Comparison of ENCODE assay signal across 24 mouse cellular contexts in genomic region chr4:150622641-150623040, GRCm38 (mm10). TPM values are rescaled to one million over a fixed set of nuclear protein-coding genes. Genes with fewer than 3 reads are reported as not detected.
DNase-seq lines count a peak whose midpoint lies in the region; ATAC-seq and TF ChIP-seq lines count a peak whose summit lies in the region.
"Had no signal": no experiment of that assay in that cellular context is flagged by ENCODE, and none has a peak within 500 bp of the region (broad histone marks: within the 10 kb centered on the region; RNA-seq: fewer than 3 reads in every experiment).

No protein-coding gene starts in this region.

- no peak overlapping the region for H3K9ac ChIP-seq in lung, embryonic 14.5 days

- no peaks in the 10 kb centered on the region for H3K4me1 ChIP-seq in lung, embryonic 14.5 days (ENCODE audit: insufficient read depth)

- peak; percentile 7 for DNase-seq in adrenal gland, postnatal 10 days
- DNase-seq in adrenal gland, postnatal 4 days (ENCODE audit: low spot score in 2 of 2) = no peak
- peak; percentile 24 for DNase-seq in gastrocnemius, adult 2 months
- DNase-seq in gastrocnemius, postnatal 36 days = no peak
- peak; percentile 91 for DNase-seq in heart, adult 11 months
- no peak for DNase-seq in heart, adult 8-10 months (ENCODE audit: low spot score)
- no peak for DNase-seq in lung, embryonic 14.5 days
- no peak for DNase-seq in lung, postnatal 36 days
- DNase-seq: adrenal gland, adult 2 months; adrenal gland, adult 8-10 months; adrenal gland, postnatal 14 days; adrenal gland, postnatal 25 days; adrenal gland, postnatal 36 days; B cell, adult 2 months; cerebellum, adult 11 months; cerebellum, adult 11-12 months; cerebellum, adult 18-20 months; cerebellum, adult 2 months had no signal

- H3K4me3 ChIP-seq in gastrocnemius, adult 2 months = no peak overlapping the region
- H3K4me3 ChIP-seq in lung, embryonic 14.5 days (ENCODE audit: low read depth, low read length) = no peak overlapping the region

- H3K9me3 ChIP-seq in lung, embryonic 14.5 days (ENCODE audit: low read depth, low read length) = no peaks in the 10 kb centered on the region
- H3K9me3 ChIP-seq: G1E had no signal

- no peak overlapping the region for H3K27ac ChIP-seq in gastrocnemius, adult 2 months
- 0 out of 2 replicates have a peak overlapping the region, but pooled peaks have one; percentile 18 for H3K27ac ChIP-seq in lung, embryonic 14.5 days (ENCODE audit: low read depth)

- no peaks in the 10 kb centered on the region for H3K27me3 ChIP-seq in lung, embryonic 14.5 days (ENCODE audit: insufficient read depth, low read length)
- H3K27me3 ChIP-seq: CH12.LX, Patski had no signal

- ATAC-seq in lung, embryonic 14.5 days (ENCODE audit: insufficient read depth) = no peak
- ATAC-seq: activated CD4-positive, CD25-positive, alpha-beta regulatory T cell, adult 4 months; CD4-positive, CD25-positive, alpha-beta regulatory T cell, adult 4 months; Patski had no signal

- H3K36me3 ChIP-seq in lung, embryonic 14.5 days (ENCODE audit: insufficient read depth) = peaks cover 51% of the 10 kb centered on the region

- WGBS in lung, embryonic 14.5 days = 91% methylated on average over 13 of the region's 13 CpGs

- TF ChIP-seq CTCF in gastrocnemius, adult 2 months (IDR thresholded peaks at IDR 0.05) = no peak
- TF ChIP-seq CTCF in lung, embryonic 14.5 days (IDR thresholded peaks at IDR 0.05; ENCODE audit: low read depth) = no peak

- intact Hi-C loops in gastrocnemius, adult 2 months (cut with DNase I) = no loop called here
- intact Hi-C loops in gastrocnemius, postnatal 36 days (cut with DNase I) = no loop called here

- H3K4me2 ChIP-seq in lung, embryonic 14.5 days = no peak overlapping the region

RNA-seq across cellular contexts. Expression of gene Slc45a1, which starts 29.3 kb away (rescaled TPM):
- 1 to 10 TPM in 1 of 2 experiments, under 1 TPM in 1; 0.72 to 1.7 TPM for total RNA-seq in adrenal gland, postnatal 10 days (2021)
- total RNA-seq in adrenal gland, postnatal 4 days (2021) = 1 to 10 TPM; 1.5 to 1.7 TPM
- not detected for total RNA-seq in gastrocnemius, adult 2 months (2021)
- total RNA-seq in gastrocnemius, postnatal 36 days (2021) = not detected
- total RNA-seq in heart, adult 8-10 months (2022) = not detected
- polyA plus RNA-seq in lung, embryonic 14.5 days (2014; fragmentation: Nextera tagmentation; extraction: Ambion mirVana) = not detected in 2 replicates
- total RNA-seq: CH12.LX, MEL had no signal
- polyA plus RNA-seq: CD4-positive, CD25-positive, alpha-beta regulatory T cell, adult 4 months; G1E; Patski had no signal

Comparison
In these comparisons a context has a peak if more than half of its experiments do, and no peak if none do; other contexts are left out.
1. DNase-seq: peak in adrenal gland, postnatal 10 days (single experiment), gastrocnemius, adult 2 months (single experiment) and heart, adult 11 months (single experiment); none in adrenal gland, postnatal 4 days (0 of 2), gastrocnemius, postnatal 36 days (0 of 2), heart, adult 8-10 months (single experiment), lung, embryonic 14.5 days (single experiment) and lung, postnatal 36 days (single experiment).